Mouse (Mus musculus): ENCODE results near the gene Flnb. TPM values are rescaled to one million over a fixed set of nuclear protein-coding genes. Genes with fewer than 3 reads are reported as not detected.

Flnb gene
- polyA plus RNA-seq, 1 experiment from 2014 or later, result 16.5 TPM

GRCm38 (mm10) chr14:7999435-7999834 is 181.7 kb downstream of the Flnb start:
- ATAC-seq (ENCODE audit: low FRiP score) (no peak), DNase-seq (ENCODE audit: low spot score) (no peak)
- Histone ChIP-seq H3K4me1 (replicated peaks; ENCODE audit: control insufficient read depth, insufficient read depth, low read length) (no peaks in the 10 kb centered on the region), H3K27me3 (ENCODE audit: control insufficient read depth, insufficient read depth, low read length) (peaks cover 18% of the 10 kb centered on the region), H3K9me3 (ENCODE audit: control insufficient read depth, low read length) (no peaks in the 10 kb centered on the region), H3K4me2 (replicated peaks; ENCODE audit: low read depth, low read length) (no peak overlapping the region), H3K27ac (ENCODE audit: low read depth, low read length) (no peak overlapping the region), H3K9ac (ENCODE audit: low read depth, low read length) (no peak overlapping the region), H3K4me3 (ENCODE audit: low read depth, low read length) (no peak overlapping the region), H3K36me3 (ENCODE audit: control insufficient read depth, insufficient read depth, low read length) (no peaks in the 10 kb centered on the region)
- WGBS, result 78% methylated on average over 5 of the region's 5 CpGs

GRCm38 (mm10) chr14:8000247-8000646 is 182.5 kb downstream of the Flnb start:
- WGBS, result 83% methylated on average over 5 of the region's 5 CpGs

More at GRCm38 (mm10) chr14:8000247-8000646, 182.5 kb downstream of the Flnb start:
- DNase-seq (ENCODE audit: low spot score), result no peak
- Histone ChIP-seq H3K27me3 (ENCODE audit: control insufficient read depth, insufficient read depth, low read length) (peaks cover 18% of the 10 kb centered on the region), H3K9ac (ENCODE audit: low read depth, low read length) (no peak overlapping the region), H3K4me3 (ENCODE audit: low read depth, low read length) (no peak overlapping the region), H3K36me3 (ENCODE audit: control insufficient read depth, insufficient read depth, low read length) (no peaks in the 10 kb centered on the region), H3K4me1 (replicated peaks; ENCODE audit: control insufficient read depth, insufficient read depth, low read length) (no peaks in the 10 kb centered on the region), H3K27ac (ENCODE audit: low read depth, low read length) (no peak overlapping the region), H3K4me2 (replicated peaks; ENCODE audit: low read depth, low read length) (no peak overlapping the region), H3K9me3 (ENCODE audit: control insufficient read depth, low read length) (no peaks in the 10 kb centered on the region)
- no peak for ATAC-seq (ENCODE audit: low FRiP score)

Other genes starting within 250 kb of the Flnb start
- 0.63 and 1.7 TPM in 2 replicates for gene Gm3558, start 249.4 kb upstream of the Flnb start, polyA plus RNA-seq (2014; fragmentation: Nextera tagmentation; extraction: Ambion mirVana)
- gene Gm10338, start 222.4 kb upstream of the Flnb start, polyA plus RNA-seq (2014; fragmentation: Nextera tagmentation; extraction: Ambion mirVana), result not detected in 2 replicates
- not detected in 2 replicates for gene Gm10128, start 174.0 kb upstream of the Flnb start, polyA plus RNA-seq (2014; fragmentation: Nextera tagmentation; extraction: Ambion mirVana)
- not detected in 2 replicates for gene Gm26661, start 26.4 kb upstream of the Flnb start, polyA plus RNA-seq (2014; fragmentation: Nextera tagmentation; extraction: Ambion mirVana)
- gene Gm45521, start 139.3 kb downstream of the Flnb start, polyA plus RNA-seq (2014; fragmentation: Nextera tagmentation; extraction: Ambion mirVana), result 0.63 TPM in 1 of 2 replicates, not detected in the other
- 0.03 TPM in 1 of 2 replicates, not detected in the other for gene Dnase1l3, start 176.6 kb downstream of the Flnb start, polyA plus RNA-seq (2014; fragmentation: Nextera tagmentation; extraction: Ambion mirVana)
- 15.3 and 16.1 TPM in 2 replicates for gene Abhd6, start 184.9 kb downstream of the Flnb start, polyA plus RNA-seq (2014; fragmentation: Nextera tagmentation; extraction: Ambion mirVana)